Mouse (Mus musculus): ENCODE results near the gene Mettl26. TPM values are rescaled to one million over a fixed set of nuclear protein-coding genes. Genes with fewer than 3 reads are reported as not detected.

Gene Mettl26
- polyA plus RNA-seq, 1 experiment = 110 TPM

GRCm38 (mm10) chr17:25873405-25874147 lies 1.3 kb upstream of the Mettl26 start:
- 84% methylated on average over 11 of the region's 11 CpGs for WGBS
- Histone ChIP-seq H3K4me1 (ENCODE audit: control insufficient read depth, insufficient read depth, low read length) (peaks cover 16% of the 10 kb centered on the region), H3K4me3 (replicated peaks; ENCODE audit: insufficient read depth, low read depth, low read length) (no peak overlapping the region), H3K27ac (ENCODE audit: insufficient read depth, low read length) (no peak overlapping the region), H3K27me3 (ENCODE audit: control insufficient read depth, insufficient read depth, low read length) (no peaks in the 10 kb centered on the region)
- TF ChIP-seq CTCF (IDR thresholded peaks at IDR 0.05; ENCODE audit: borderline replicate concordance, insufficient read depth, low read depth, low read length) = no peak
- TF ChIP-seq POLR2A (IDR thresholded peaks at IDR 0.05; ENCODE audit: borderline replicate concordance, insufficient read depth, low read length) = no peak
- no peak for DNase-seq

- TF ChIP-seq CTCF (IDR thresholded peaks at IDR 0.05; ENCODE audit: borderline replicate concordance, insufficient read depth, low read depth, low read length) (no peak), POLR2A (IDR thresholded peaks at IDR 0.05; ENCODE audit: borderline replicate concordance, insufficient read depth, low read length) (no peak)
- Histone ChIP-seq H3K27ac (ENCODE audit: insufficient read depth, low read length) (peak overlapping the region; percentile 67), H3K27me3 (ENCODE audit: control insufficient read depth, insufficient read depth, low read length) (no peaks in the 10 kb centered on the region), H3K4me3 (replicated peaks; ENCODE audit: insufficient read depth, low read depth, low read length) (peak overlapping the region; percentile 96), H3K4me1 (ENCODE audit: control insufficient read depth, insufficient read depth, low read length) (peaks cover 12% of the 10 kb centered on the region)
- DNase-seq = no peak
- WGBS = 10% methylated on average over 14 of the region's 14 CpGs
Observed at GRCm38 (mm10) chr17:25874148-25874720, 640 bp upstream of the Mettl26 start.

GRCm38 (mm10) chr17:25875171-25876136 lies 580 bp downstream of the Mettl26 start:
- peak; percentile 99 for TF ChIP-seq POLR2A (IDR thresholded peaks at IDR 0.05; ENCODE audit: borderline replicate concordance, insufficient read depth, low read length)
- no peak for TF ChIP-seq CTCF (IDR thresholded peaks at IDR 0.05; ENCODE audit: borderline replicate concordance, insufficient read depth, low read depth, low read length)
- peak overlapping the region; percentile 74 for H3K27ac ChIP-seq (ENCODE audit: insufficient read depth, low read length)
- WGBS = under 1% methylated on average over 59 of the region's 59 CpGs
- peaks cover 21% of the 10 kb centered on the region for H3K4me1 ChIP-seq (ENCODE audit: control insufficient read depth, insufficient read depth, low read length)
- no peaks in the 10 kb centered on the region for H3K27me3 ChIP-seq (ENCODE audit: control insufficient read depth, insufficient read depth, low read length)
- DNase-seq = peak; percentile 92 to 93
- H3K4me3 ChIP-seq (replicated peaks; ENCODE audit: insufficient read depth, low read depth, low read length) = peak overlapping the region; percentile 96

- 43% methylated on average over 10 of the region's 10 CpGs for WGBS
- Histone ChIP-seq H3K27ac (ENCODE audit: insufficient read depth, low read length) (no peak overlapping the region), H3K4me1 (ENCODE audit: control insufficient read depth, insufficient read depth, low read length) (peaks cover 28% of the 10 kb centered on the region), H3K27me3 (ENCODE audit: control insufficient read depth, insufficient read depth, low read length) (no peaks in the 10 kb centered on the region), H3K4me3 (replicated peaks; ENCODE audit: insufficient read depth, low read depth, low read length) (peak overlapping the region; percentile 96)
- no peak for TF ChIP-seq CTCF (IDR thresholded peaks at IDR 0.05; ENCODE audit: borderline replicate concordance, insufficient read depth, low read depth, low read length)
- TF ChIP-seq POLR2A (IDR thresholded peaks at IDR 0.05; ENCODE audit: borderline replicate concordance, insufficient read depth, low read length) = no peak
- no peak for DNase-seq
Observed at GRCm38 (mm10) chr17:25876347-25876915, 1.6 kb downstream of the Mettl26 start.

GRCm38 (mm10) chr17:25877025-25877424 lies 2.2 kb downstream of the Mettl26 start:
- Histone ChIP-seq H3K27ac (ENCODE audit: insufficient read depth, low read length) (no peak overlapping the region), H3K4me3 (replicated peaks; ENCODE audit: insufficient read depth, low read depth, low read length) (no peak overlapping the region), H3K27me3 (ENCODE audit: control insufficient read depth, insufficient read depth, low read length) (no peaks in the 10 kb centered on the region), H3K4me1 (ENCODE audit: control insufficient read depth, insufficient read depth, low read length) (peaks cover 28% of the 10 kb centered on the region)
- TF ChIP-seq CTCF (IDR thresholded peaks at IDR 0.05; ENCODE audit: borderline replicate concordance, insufficient read depth, low read depth, low read length) (no peak), POLR2A (IDR thresholded peaks at IDR 0.05; ENCODE audit: borderline replicate concordance, insufficient read depth, low read length) (no peak)
- WGBS = 86% methylated on average over 3 of the region's 3 CpGs
- DNase-seq = no peak

- Histone ChIP-seq H3K27me3 (ENCODE audit: control insufficient read depth, insufficient read depth, low read length) (no peaks in the 10 kb centered on the region), H3K4me3 (replicated peaks; ENCODE audit: insufficient read depth, low read depth, low read length) (no peak overlapping the region), H3K27ac (ENCODE audit: insufficient read depth, low read length) (no peak overlapping the region), H3K4me1 (ENCODE audit: control insufficient read depth, insufficient read depth, low read length) (peaks cover 28% of the 10 kb centered on the region)
- no peak for TF ChIP-seq CTCF (IDR thresholded peaks at IDR 0.05; ENCODE audit: borderline replicate concordance, insufficient read depth, low read depth, low read length)
- TF ChIP-seq POLR2A (IDR thresholded peaks at IDR 0.05; ENCODE audit: borderline replicate concordance, insufficient read depth, low read length) = 0 out of 2 replicates have a peak, but pooled peaks have one; percentile 12
- 82% methylated on average over 32 of the region's 32 CpGs for WGBS
- DNase-seq = peak in 1 of 2 experiments; percentile 34
Observed at GRCm38 (mm10) chr17:25877741-25878610, 3.1 kb downstream of the Mettl26 start.

Measured in cerebellum, adult 2 months (tissue).